Comparison of ENCODE assay signal across 8 mouse cellular contexts in genomic region chr7:129591371-129592131, GRCm38 (mm10). TPM values are rescaled to one million over a fixed set of nuclear protein-coding genes. Genes with fewer than 3 reads are reported as not detected.
DNase-seq lines count a peak whose midpoint lies in the region; ATAC-seq lines count a peak whose summit lies in the region.

TSS of gene Wdr11 (plus strand) at chr7:129591863.

- H3K9me3 ChIP-seq in heart, embryonic 13.5 days: no peaks in the 10 kb centered on the region
- H3K9me3 ChIP-seq in liver, embryonic 12.5 days (replicated peaks): no peaks in the 10 kb centered on the region
- H3K9me3 ChIP-seq in stomach, embryonic 15.5 days: no peaks in the 10 kb centered on the region

- H3K4me2 ChIP-seq in heart, embryonic 13.5 days: peak within 1 kb of the TSS; percentile 82
- H3K4me2 ChIP-seq in liver, embryonic 12.5 days: peak within 1 kb of the TSS; percentile 73
- H3K4me2 ChIP-seq in stomach, embryonic 15.5 days: peak within 1 kb of the TSS; percentile 69

- no peaks in the 10 kb centered on the region for H3K27me3 ChIP-seq in heart, embryonic 13.5 days (replicated peaks)
- H3K27me3 ChIP-seq in liver, embryonic 12.5 days (replicated peaks): no peaks in the 10 kb centered on the region
- H3K27me3 ChIP-seq in stomach, embryonic 15.5 days (replicated peaks): no peaks in the 10 kb centered on the region

- peak within 1 kb of the TSS; percentile 94 for H3K9ac ChIP-seq in heart, embryonic 13.5 days
- peak within 1 kb of the TSS; percentile 79 for H3K9ac ChIP-seq in liver, embryonic 12.5 days
- peak within 1 kb of the TSS; percentile 83 for H3K9ac ChIP-seq in stomach, embryonic 15.5 days

- peak; percentile 61; the same call in 1 of the 2 replicates for ATAC-seq in heart, embryonic 13.5 days (ENCODE audit: extremely low read depth, insufficient number of reproducible peaks, low FRiP score, low TSS enrichment)
- ATAC-seq in liver, embryonic 12.5 days: peak; percentile 88
- ATAC-seq in stomach, embryonic 15.5 days (ENCODE audit: insufficient read depth, low FRiP score, low read depth): peak; percentile 86

- H3K4me3 ChIP-seq in brown adipose tissue, adult 24 weeks (ENCODE audit: insufficient read depth, low read depth, low read length): peak within 1 kb of the TSS; percentile 96
- peak within 1 kb of the TSS; percentile 90 for H3K4me3 ChIP-seq in heart, embryonic 13.5 days
- peak within 1 kb of the TSS; percentile 73 for H3K4me3 ChIP-seq in liver, embryonic 12.5 days
- peak within 1 kb of the TSS; percentile 82 for H3K4me3 ChIP-seq in stomach, embryonic 15.5 days (replicated peaks)

- H3K4me1 ChIP-seq in brown adipose tissue, adult 24 weeks (ENCODE audit: control insufficient read depth, insufficient read depth, insufficient read length, low read length): 0 out of 2 replicates have a peak, but pooled peaks cover 3% of the 10 kb centered on the region
- H3K4me1 ChIP-seq in heart, embryonic 13.5 days: peaks cover 17% of the 10 kb centered on the region
- H3K4me1 ChIP-seq in liver, embryonic 12.5 days: peaks cover 16% of the 10 kb centered on the region
- H3K4me1 ChIP-seq in stomach, embryonic 15.5 days: no peaks in the 10 kb centered on the region

- peak; percentile 80 for DNase-seq in CD4-positive, CD25-positive, alpha-beta regulatory T cell, adult 2 months (ENCODE audit: low read depth, low spot score)
- DNase-seq in fat pad, adult 2 months (ENCODE audit: extremely low read depth, low read depth, low spot score): peak; percentile 31
- DNase-seq in kidney, postnatal 10 days: peak; percentile 86
- DNase-seq in natural killer cell, adult 2 months (ENCODE audit: low spot score in 2 of 2): peak; percentile 49 to 66

- peaks cover 16% of the 10 kb centered on the region for H3K36me3 ChIP-seq in heart, embryonic 13.5 days
- H3K36me3 ChIP-seq in liver, embryonic 12.5 days: peaks cover 7% of the 10 kb centered on the region; the same call in 1 of the 2 replicates
- no peaks in the 10 kb centered on the region for H3K36me3 ChIP-seq in stomach, embryonic 15.5 days

- H3K27ac ChIP-seq in brown adipose tissue, adult 24 weeks (replicated peaks; ENCODE audit: low read depth, low read length): peak within 1 kb of the TSS; percentile 92
- H3K27ac ChIP-seq in heart, embryonic 13.5 days (replicated peaks): peak within 1 kb of the TSS; percentile 97
- peak within 1 kb of the TSS; percentile 87 for H3K27ac ChIP-seq in liver, embryonic 12.5 days
- peak within 1 kb of the TSS; percentile 97 for H3K27ac ChIP-seq in stomach, embryonic 15.5 days

- 4% methylated on average over 37 of the region's 37 CpGs for WGBS in heart, embryonic 13.5 days
- WGBS in liver, embryonic 12.5 days (ENCODE audit: insufficient replicate concordance): 4% methylated on average over 37 of the region's 37 CpGs
- WGBS in stomach, embryonic 15.5 days: 3% methylated on average over 37 of the region's 37 CpGs

RNA-seq across cellular contexts. Expression of gene Wdr11, which starts in this region (rescaled TPM):
- 16.3 and 19.5 TPM in 2 replicates for polyA plus RNA-seq in brown adipose tissue, adult 24 weeks (2012; ENCODE audit: insufficient read depth, insufficient read length, missing spikeins)
- 24.8 and 25.8 TPM in 2 replicates for polyA plus RNA-seq in heart, embryonic 13.5 days (2015; fragmentation: Nextera tagmentation; extraction: Ambion mirVana)
- polyA plus RNA-seq in liver, embryonic 12.5 days (2016; fragmentation: Nextera tagmentation; extraction: Ambion mirVana): 18.8 and 19.5 TPM in 2 replicates
- 30.6 and 35.1 TPM in 2 replicates for polyA plus RNA-seq in stomach, embryonic 15.5 days (2015; fragmentation: Nextera tagmentation; extraction: Ambion mirVana)

Comparison
In these comparisons a context has a peak if more than half of its experiments do, and no peak if none do; other contexts are left out.
1. Peak in every context shown above with its lines: DNase-seq, ATAC-seq, H3K4me3 ChIP-seq and H3K27ac ChIP-seq.
2. DNase-seq: peak in every context shown above with its lines; median percentile 86 in kidney, postnatal 10 days; 80 in CD4-positive, CD25-positive, alpha-beta regulatory T cell, adult 2 months; 58 in natural killer cell, adult 2 months; 31 in fat pad, adult 2 months.